Mouse (Mus musculus) midbrain, embryonic 13.5 days (tissue): ENCODE results near the gene Pdlim5. TPM values are rescaled to one million over a fixed set of nuclear protein-coding genes. Genes with fewer than 3 reads are reported as not detected.

ENCODE experiments used
- ATAC-seq: fragments of 200-750 bp; cut with Nextera tagmentation; 2 replicates; pipeline ENCODE4 v1.8.0; 2017; ENCODE audit warnings: mild to moderate bottlenecking, moderate TSS enrichment, moderate library complexity
- H3K27ac ChIP-seq: fragments of 300-500 bp; sonication (generic); 2 replicates; pipeline ENCODE4 v1.5.1; 2015; ENCODE audit warnings: inconsistent platforms, mild to moderate bottlenecking, moderate library complexity
- H3K27me3 ChIP-seq: fragments of 300-500 bp; sonication (generic); 2 replicates; pipeline ENCODE4 v1.6.1; 2015; ENCODE audit warnings: mild to moderate bottlenecking, inconsistent platforms
- H3K36me3 ChIP-seq: fragments of 300-500 bp; sonication (generic); 2 replicates; pipeline ENCODE4 v1.6.1; 2015; ENCODE audit warnings: mild to moderate bottlenecking, inconsistent platforms
- H3K4me1 ChIP-seq: fragments of 300-500 bp; sonication (generic); replicated peaks from 2 replicates; pipeline ENCODE4 v1.6.1; 2015; ENCODE audit warnings: inconsistent platforms
- H3K4me2 ChIP-seq: fragments of 300-500 bp; sonication (generic); replicated peaks from 2 replicates; pipeline ENCODE4 v1.6.1; 2015; ENCODE audit warnings: moderate library complexity, mild to moderate bottlenecking, inconsistent platforms
- H3K4me3 ChIP-seq: fragments of 300-500 bp; sonication (generic); replicated peaks from 2 replicates; pipeline ENCODE4 v1.5.1; 2015; ENCODE audit warnings: mild to moderate bottlenecking, inconsistent platforms
- H3K9ac ChIP-seq: fragments of 300-500 bp; sonication (generic); replicated peaks from 2 replicates; pipeline ENCODE4 v1.6.1; 2015; ENCODE audit warnings: mild to moderate bottlenecking, inconsistent platforms
- H3K9me3 ChIP-seq: fragments of 300-500 bp; sonication (generic); 2 replicates; pipeline ENCODE4 v1.6.1; 2016; ENCODE audit warnings: mild to moderate bottlenecking, inconsistent platforms
- WGBS: fragments of 180-500 bp; shearing (Covaris S2); methylation state at CpG from one replicate; pipeline ENCODE4 v1.1.7; 2015; 5-methylcytosine and 5-hydroxymethylcytosine counted together
- polyA plus RNA-seq: library from polyadenylated mRNA; unstranded; fragments of >200 nt; fragmentation: Nextera tagmentation; extraction: Ambion mirVana; gene quantifications from 2 replicates; pipeline ENCODE4 v1.2.1, GENCODE M21; 2015

Gene Pdlim5
- polyA plus RNA-seq, 1 experiment from 2014 or later = 11.6 TPM

DNA sequence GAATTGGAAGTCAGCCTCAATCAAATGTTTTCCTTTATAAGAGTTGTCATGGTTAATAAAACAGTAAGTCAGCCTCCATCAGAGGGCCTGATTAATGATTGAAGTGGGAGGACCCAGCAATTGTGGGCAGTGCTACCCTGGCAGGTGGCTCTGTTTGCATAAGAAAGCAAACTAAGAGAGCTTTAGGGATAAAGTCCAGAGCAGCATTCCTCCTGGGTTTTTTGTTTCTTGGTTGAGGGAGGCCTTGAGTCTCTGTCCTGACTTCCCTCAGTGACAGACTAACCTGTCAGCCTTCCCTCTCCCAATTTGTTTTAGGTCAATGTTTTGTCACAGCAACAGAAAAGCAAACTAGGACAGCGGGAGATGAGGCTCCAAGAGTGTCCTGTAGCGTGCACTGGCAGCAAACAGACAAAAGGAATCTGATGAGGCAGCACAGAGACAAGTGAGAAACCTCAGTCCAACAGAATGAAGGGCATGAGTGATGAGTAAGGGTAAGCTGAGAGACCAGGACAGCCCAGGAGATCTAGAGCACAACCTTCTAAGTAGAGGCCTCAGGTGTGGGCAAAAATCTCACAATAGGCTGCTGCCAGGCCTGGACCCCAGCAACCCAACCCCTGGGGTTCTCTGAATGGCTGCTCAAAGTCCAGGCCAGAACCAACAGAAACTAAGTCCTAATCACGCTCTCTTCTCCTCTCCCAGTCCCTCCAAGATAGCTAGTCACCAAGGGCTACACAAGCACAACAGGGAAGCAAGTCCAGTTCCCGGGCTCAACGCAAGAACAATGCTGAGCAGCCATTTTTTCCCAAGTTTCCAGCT is 46.5 kb downstream of the Pdlim5 start:
- WGBS = 57% methylated on average over 5 of the region's 5 CpGs
- Histone ChIP-seq H3K27me3 (no peaks in the 10 kb centered on the region), H3K4me2 (no peak overlapping the region), H3K4me1 (no peaks in the 10 kb centered on the region), H3K4me3 (no peak overlapping the region), H3K9ac (no peak overlapping the region), H3K27ac (no peak overlapping the region), H3K36me3 (no peaks in the 10 kb centered on the region), H3K9me3 (no peaks in the 10 kb centered on the region)
- ATAC-seq = no peak

GRCm38 (mm10) chr3:142346261-142346660 is 49.2 kb downstream of the Pdlim5 start:
- Histone ChIP-seq H3K4me2 (no peak overlapping the region), H3K27ac (no peak overlapping the region), H3K36me3 (no peaks in the 10 kb centered on the region), H3K4me3 (no peak overlapping the region), H3K4me1 (no peaks in the 10 kb centered on the region), H3K9ac (no peak overlapping the region), H3K9me3 (no peaks in the 10 kb centered on the region), H3K27me3 (no peaks in the 10 kb centered on the region)
- WGBS = 90% methylated on average over 6 of the region's 6 CpGs
- no peak for ATAC-seq

DNA sequence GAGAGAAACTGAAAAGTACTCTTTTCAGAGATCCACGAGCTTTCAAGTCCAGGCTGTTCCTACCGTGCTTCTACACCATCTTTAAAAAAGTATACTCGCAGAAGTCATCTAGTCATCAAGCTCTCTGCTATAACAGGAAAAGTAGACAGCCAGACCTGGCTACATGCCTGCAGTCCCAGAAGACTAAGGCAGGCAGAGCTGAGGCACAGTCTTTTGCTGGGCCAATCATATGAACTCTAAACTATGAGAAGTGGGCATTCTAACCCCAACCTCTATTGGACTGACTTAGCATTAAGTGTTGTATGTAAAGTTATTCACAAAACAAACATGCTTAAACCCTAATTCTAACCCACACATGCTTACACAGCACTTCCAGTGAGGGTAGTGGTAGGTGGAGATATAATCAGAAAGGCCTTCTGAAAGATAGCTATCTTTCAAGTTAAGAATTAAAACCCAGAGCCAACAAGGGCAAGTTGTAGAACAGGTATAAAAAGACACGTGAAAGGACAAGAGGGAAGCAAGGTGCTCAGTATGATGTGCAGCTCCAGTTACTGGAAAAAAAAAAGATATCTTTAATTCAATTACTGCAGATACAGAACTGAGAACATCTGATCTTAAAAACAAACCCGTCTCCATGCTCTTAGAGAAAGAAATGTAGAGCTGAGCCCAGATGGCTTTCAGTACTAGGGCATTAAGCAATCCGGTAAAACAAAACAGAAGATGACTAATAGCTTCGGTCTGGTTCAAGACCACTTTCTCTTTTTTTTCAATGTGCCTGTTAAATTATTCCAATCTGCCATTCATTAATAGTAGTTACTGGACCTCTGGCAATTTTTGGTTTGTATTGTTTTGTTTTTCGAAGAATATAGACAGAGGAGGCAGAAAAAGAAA is 50.0 kb downstream of the Pdlim5 start:
- WGBS = 89% methylated on average over 8 of the region's 8 CpGs
- H3K9ac ChIP-seq = no peak overlapping the region
- no peak overlapping the region for H3K4me3 ChIP-seq
- no peak for ATAC-seq
- no peaks in the 10 kb centered on the region for H3K36me3 ChIP-seq
- H3K9me3 ChIP-seq = no peaks in the 10 kb centered on the region
- no peaks in the 10 kb centered on the region for H3K27me3 ChIP-seq
- no peaks in the 10 kb centered on the region for H3K4me1 ChIP-seq
- H3K27ac ChIP-seq = no peak overlapping the region
- no peak overlapping the region for H3K4me2 ChIP-seq

DNA sequence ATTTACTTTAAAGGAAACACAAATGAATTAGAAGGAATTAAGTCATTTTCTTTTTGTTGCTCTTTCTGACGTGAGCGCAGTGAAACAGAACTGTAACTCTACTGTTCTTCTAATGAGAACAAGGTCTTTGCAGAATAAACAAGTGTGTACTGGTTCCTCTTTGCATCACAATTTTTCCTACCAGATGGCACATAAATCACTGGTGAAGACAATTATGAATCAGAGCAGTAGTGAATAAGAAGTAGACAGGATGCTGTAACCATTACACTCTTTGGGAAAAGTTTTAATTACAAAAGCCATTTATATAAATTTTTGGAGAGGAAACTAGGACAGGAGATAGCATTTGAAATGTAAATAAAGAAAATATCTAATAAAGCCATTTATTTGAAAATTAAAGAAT is 51.7 kb downstream of the Pdlim5 start:
- H3K9ac ChIP-seq = no peak overlapping the region
- no peak overlapping the region for H3K27ac ChIP-seq
- no peaks in the 10 kb centered on the region for H3K4me1 ChIP-seq
- H3K4me2 ChIP-seq = no peak overlapping the region
- no peak overlapping the region for H3K4me3 ChIP-seq
- no peaks in the 10 kb centered on the region for H3K9me3 ChIP-seq
- H3K27me3 ChIP-seq = no peaks in the 10 kb centered on the region
- ATAC-seq = no peak
- WGBS = 92% methylated on average over 2 of the region's 2 CpGs
- no peaks in the 10 kb centered on the region for H3K36me3 ChIP-seq

GRCm38 (mm10) chr3:142340701-142341100 is 54.8 kb downstream of the Pdlim5 start:
- Histone ChIP-seq H3K9me3 (no peaks in the 10 kb centered on the region), H3K4me3 (no peak overlapping the region), H3K27ac (no peak overlapping the region), H3K36me3 (no peaks in the 10 kb centered on the region), H3K27me3 (no peaks in the 10 kb centered on the region), H3K9ac (no peak overlapping the region), H3K4me1 (no peaks in the 10 kb centered on the region), H3K4me2 (no peak overlapping the region)
- 57% methylated on average over 2 of the region's 2 CpGs for WGBS
- ATAC-seq = no peak

GRCm38 (mm10) chr3:142339440-142340251 is 55.9 kb downstream of the Pdlim5 start:
- ATAC-seq = no peak
- Histone ChIP-seq H3K27ac (no peak overlapping the region), H3K4me1 (no peaks in the 10 kb centered on the region)

GRCm38 (mm10) chr3:142338058-142338457 is 57.4 kb downstream of the Pdlim5 start:
- Histone ChIP-seq H3K9me3 (no peaks in the 10 kb centered on the region), H3K9ac (no peak overlapping the region), H3K27ac (no peak overlapping the region), H3K36me3 (no peaks in the 10 kb centered on the region), H3K4me2 (no peak overlapping the region), H3K27me3 (no peaks in the 10 kb centered on the region), H3K4me3 (no peak overlapping the region), H3K4me1 (no peaks in the 10 kb centered on the region)
- no peak for ATAC-seq
- WGBS = 79% methylated on average over 4 of the region's 4 CpGs

More at GRCm38 (mm10) chr3:142339440-142340251, 55.9 kb downstream of the Pdlim5 start:
- Histone ChIP-seq H3K27me3 (no peaks in the 10 kb centered on the region), H3K4me3 (no peak overlapping the region), H3K36me3 (no peaks in the 10 kb centered on the region), H3K4me2 (no peak overlapping the region), H3K9me3 (no peaks in the 10 kb centered on the region), H3K9ac (no peak overlapping the region)
- 73% methylated on average over 6 of the region's 6 CpGs for WGBS

DNA sequence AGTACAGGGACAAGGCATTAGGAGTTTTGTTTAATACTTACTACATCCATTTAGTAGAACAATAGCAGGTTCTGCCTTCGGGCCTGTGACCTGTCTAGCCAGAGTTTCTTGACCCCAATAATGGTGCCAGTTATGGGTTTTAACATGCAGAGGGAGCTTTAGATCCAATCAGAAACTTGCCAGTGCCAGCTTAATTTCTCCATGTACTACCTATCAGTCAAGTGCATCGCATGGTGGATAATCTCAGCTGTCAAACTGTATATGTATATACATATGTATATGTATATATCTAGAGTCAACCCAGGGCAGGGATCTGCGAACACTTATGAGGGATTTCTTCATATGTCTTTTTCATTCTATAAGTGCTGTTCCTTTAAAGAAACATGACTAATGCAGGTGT is 61.0 kb downstream of the Pdlim5 start:
- Histone ChIP-seq H3K27ac (no peak overlapping the region), H3K4me1 (no peaks in the 10 kb centered on the region), H3K4me3 (no peak overlapping the region), H3K4me2 (no peak overlapping the region), H3K9ac (no peak overlapping the region), H3K36me3 (no peaks in the 10 kb centered on the region), H3K27me3 (no peaks in the 10 kb centered on the region), H3K9me3 (no peaks in the 10 kb centered on the region)
- no peak for ATAC-seq
- WGBS = 93% methylated on average over 3 of the region's 3 CpGs

DNA sequence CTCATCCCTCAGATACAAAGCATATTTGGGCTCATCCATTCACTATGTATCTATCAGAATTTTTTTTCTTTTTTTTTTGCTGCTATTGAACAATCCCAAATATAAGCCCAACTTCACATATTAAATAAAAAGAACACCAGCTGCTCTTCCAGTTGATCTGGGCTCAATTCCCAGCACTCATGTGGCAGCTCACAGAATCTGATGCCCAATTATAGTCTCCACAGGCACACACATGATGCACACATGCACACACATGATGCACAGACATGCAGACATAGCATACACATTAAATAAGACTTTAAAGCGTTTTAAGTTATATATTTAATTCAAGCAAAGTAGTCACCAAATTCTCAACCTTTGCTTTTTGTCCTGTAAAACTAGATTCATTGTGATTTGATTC is 62.0 kb downstream of the Pdlim5 start:
- Histone ChIP-seq H3K4me2 (no peak overlapping the region), H3K36me3 (no peaks in the 10 kb centered on the region), H3K4me3 (no peak overlapping the region), H3K9me3 (no peaks in the 10 kb centered on the region), H3K27me3 (no peaks in the 10 kb centered on the region), H3K27ac (no peak overlapping the region), H3K9ac (no peak overlapping the region), H3K4me1 (no peaks in the 10 kb centered on the region)
- ATAC-seq = no peak
- WGBS = 95% methylated on average over 1 of the region's 1 CpGs

DNA sequence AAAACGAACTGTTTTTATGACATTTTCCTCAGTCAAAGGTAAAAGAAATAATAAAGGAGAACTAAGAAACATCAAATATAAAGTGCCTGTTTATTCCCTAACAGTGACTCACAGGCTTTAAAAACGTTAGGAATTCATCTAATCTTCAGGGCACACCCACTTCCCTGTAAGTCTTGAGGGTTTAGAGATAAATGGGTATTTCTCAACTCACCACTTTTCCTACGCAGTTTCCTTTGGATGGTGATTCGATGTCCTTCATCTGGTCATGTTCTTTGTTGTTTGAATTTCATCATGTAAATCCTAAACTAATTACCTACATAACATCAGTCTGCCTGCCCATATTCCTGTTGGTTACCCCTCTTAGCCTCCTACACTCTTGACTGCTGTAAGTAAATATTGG is 62.8 kb downstream of the Pdlim5 start:
- no peaks in the 10 kb centered on the region for H3K9me3 ChIP-seq
- H3K36me3 ChIP-seq = no peaks in the 10 kb centered on the region
- no peak overlapping the region for H3K4me2 ChIP-seq
- H3K27ac ChIP-seq = no peak overlapping the region
- no peak overlapping the region for H3K9ac ChIP-seq
- H3K4me3 ChIP-seq = no peak overlapping the region
- ATAC-seq = no peak
- no peaks in the 10 kb centered on the region for H3K4me1 ChIP-seq
- WGBS = 70% methylated on average over 4 of the region's 4 CpGs
- no peaks in the 10 kb centered on the region for H3K27me3 ChIP-seq

DNA sequence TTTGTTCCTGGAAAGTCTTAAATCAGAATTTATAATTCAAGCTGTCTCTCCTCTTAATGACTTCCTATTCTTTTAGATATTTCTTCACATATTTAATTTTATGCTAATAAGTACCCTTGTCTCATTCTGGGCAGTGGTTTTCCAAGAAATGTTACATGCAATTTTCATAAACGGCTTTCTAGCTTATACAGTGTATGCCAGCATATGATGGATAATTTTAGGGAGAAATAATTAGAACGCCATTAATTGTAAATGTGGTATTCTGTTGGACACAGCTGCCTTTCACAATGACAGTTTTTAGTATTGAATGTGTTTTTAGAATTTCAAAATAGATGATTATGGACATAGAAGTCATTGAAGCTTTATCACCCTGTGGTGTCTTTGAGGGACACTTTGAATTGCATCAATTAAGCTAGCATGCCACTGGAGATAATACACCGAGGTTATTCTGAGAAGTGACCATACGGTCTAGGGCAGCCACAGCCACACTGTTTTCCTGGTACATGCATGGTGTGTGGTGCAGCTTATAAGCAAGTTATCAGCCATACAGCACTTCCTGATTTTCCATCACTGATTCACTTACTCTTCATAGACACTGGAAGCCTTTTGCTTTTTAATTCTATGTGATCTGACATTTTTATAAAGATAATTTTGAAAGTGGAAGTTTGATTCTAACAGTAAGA is 63.5 kb downstream of the Pdlim5 start:
- no peak for ATAC-seq
- Histone ChIP-seq H3K4me1 (no peaks in the 10 kb centered on the region), H3K9me3 (no peaks in the 10 kb centered on the region), H3K27me3 (no peaks in the 10 kb centered on the region), H3K9ac (no peak overlapping the region), H3K27ac (no peak overlapping the region), H3K4me3 (no peak overlapping the region), H3K36me3 (no peaks in the 10 kb centered on the region), H3K4me2 (no peak overlapping the region)
- 82% methylated on average over 4 of the region's 4 CpGs for WGBS
